Mouse (Mus musculus): ENCODE results near the gene 2610028H24Rik. TPM values are rescaled to one million over a fixed set of nuclear protein-coding genes. Genes with fewer than 3 reads are reported as not detected.

Gene 2610028H24Rik
- polyA plus RNA-seq, 1 experiment from 2014 or later: not detected

GRCm38 (mm10) chr10:76496366-76496765 lies 47.5 kb downstream of the 2610028H24Rik start:
- peaks cover 87% of the 10 kb centered on the region for H3K36me3 ChIP-seq (ENCODE audit: poor library complexity, severe bottlenecking)
- no peak overlapping the region for H3K9ac ChIP-seq
- no peaks in the 10 kb centered on the region for H3K9me3 ChIP-seq (replicated peaks)
- H3K4me3 ChIP-seq: no peak overlapping the region
- H3K27me3 ChIP-seq: no peaks in the 10 kb centered on the region
- no peak overlapping the region for H3K27ac ChIP-seq
- no peak for ATAC-seq
- H3K4me1 ChIP-seq: no peaks in the 10 kb centered on the region
- 95% methylated on average over 7 of the region's 7 CpGs for WGBS
- no peak overlapping the region for H3K4me2 ChIP-seq

GRCm38 (mm10) chr10:76497522-76497921 lies 48.6 kb downstream of the 2610028H24Rik start:
- peaks cover 91% of the 10 kb centered on the region for H3K36me3 ChIP-seq (ENCODE audit: poor library complexity, severe bottlenecking)
- no peaks in the 10 kb centered on the region for H3K4me1 ChIP-seq
- H3K4me3 ChIP-seq: no peak overlapping the region
- WGBS: 94% methylated on average over 4 of the region's 4 CpGs
- no peak for ATAC-seq
- H3K27ac ChIP-seq: no peak overlapping the region
- no peaks in the 10 kb centered on the region for H3K27me3 ChIP-seq
- H3K4me2 ChIP-seq: no peak overlapping the region
- H3K9me3 ChIP-seq (replicated peaks): no peaks in the 10 kb centered on the region
- no peak overlapping the region for H3K9ac ChIP-seq

- Histone ChIP-seq H3K36me3 (ENCODE audit: poor library complexity, severe bottlenecking) (peaks cover 95% of the 10 kb centered on the region), H3K27me3 (no peaks in the 10 kb centered on the region), H3K4me3 (no peak overlapping the region), H3K4me2 (no peak overlapping the region), H3K4me1 (no peaks in the 10 kb centered on the region), H3K9ac (no peak overlapping the region), H3K27ac (no peak overlapping the region), H3K9me3 (replicated peaks) (no peaks in the 10 kb centered on the region)
- ATAC-seq: no peak
- WGBS: 90% methylated on average over 11 of the region's 11 CpGs
Measured at GRCm38 (mm10) chr10:76504271-76504943, 55.5 kb downstream of the 2610028H24Rik start.

- Histone ChIP-seq H3K9me3 (replicated peaks) (no peaks in the 10 kb centered on the region), H3K27ac (no peak overlapping the region), H3K4me3 (no peak overlapping the region), H3K9ac (no peak overlapping the region), H3K27me3 (no peaks in the 10 kb centered on the region), H3K4me1 (no peaks in the 10 kb centered on the region), H3K4me2 (no peak overlapping the region), H3K36me3 (ENCODE audit: poor library complexity, severe bottlenecking) (peaks cover 97% of the 10 kb centered on the region)
- no peak for ATAC-seq
- WGBS: 95% methylated on average over 7 of the region's 7 CpGs
Measured at GRCm38 (mm10) chr10:76505865-76506264, 57.0 kb downstream of the 2610028H24Rik start.

Other genes with a start within 250 kb of the 2610028H24Rik start
- 173 and 181 TPM in 2 replicates for gene Prmt2, start 211.2 kb upstream of the 2610028H24Rik start, polyA plus RNA-seq (2015; fragmentation: Nextera tagmentation; extraction: Ambion mirVana)
- gene S100b, start 195.2 kb upstream of the 2610028H24Rik start, polyA plus RNA-seq (2015; fragmentation: Nextera tagmentation; extraction: Ambion mirVana): 0.47 TPM in 1 of 2 replicates, not detected in the other
- 10.2 and 10.4 TPM in 2 replicates for gene Dip2a, start 103.8 kb upstream of the 2610028H24Rik start, polyA plus RNA-seq (2015; fragmentation: Nextera tagmentation; extraction: Ambion mirVana)
- gene AC141477.1, start 8.6 kb upstream of the 2610028H24Rik start, polyA plus RNA-seq (2015; fragmentation: Nextera tagmentation; extraction: Ambion mirVana): 2.1 TPM in 1 of 2 replicates, not detected in the other
- 14.8 and 15.0 TPM in 2 replicates for gene Pcnt, start 6.3 kb upstream of the 2610028H24Rik start, polyA plus RNA-seq (2015; fragmentation: Nextera tagmentation; extraction: Ambion mirVana)
- 68.0 and 71.3 TPM in 2 replicates for gene Mcm3ap, start 19.8 kb downstream of the 2610028H24Rik start, polyA plus RNA-seq (2015; fragmentation: Nextera tagmentation; extraction: Ambion mirVana)
- 7.8 and 7.9 TPM in 2 replicates for gene Ybey, start 20.0 kb downstream of the 2610028H24Rik start, polyA plus RNA-seq (2015; fragmentation: Nextera tagmentation; extraction: Ambion mirVana)
- gene Lss, start 82.5 kb downstream of the 2610028H24Rik start, polyA plus RNA-seq (2015; fragmentation: Nextera tagmentation; extraction: Ambion mirVana): 48.4 and 51.6 TPM in 2 replicates
- gene Spatc1l, start 113.2 kb downstream of the 2610028H24Rik start, polyA plus RNA-seq (2015; fragmentation: Nextera tagmentation; extraction: Ambion mirVana): 0.22 TPM in 1 of 2 replicates, not detected in the other
- not detected in 2 replicates for gene Ftcd, start 126.6 kb downstream of the 2610028H24Rik start, polyA plus RNA-seq (2015; fragmentation: Nextera tagmentation; extraction: Ambion mirVana)
- 4.4 and 5.4 TPM in 2 replicates for gene Col6a2, start 174.5 kb downstream of the 2610028H24Rik start, polyA plus RNA-seq (2015; fragmentation: Nextera tagmentation; extraction: Ambion mirVana)

Measured in forebrain, embryonic 13.5 days (tissue).